Mouse (Mus musculus): ENCODE measurements at regions not wholly inside any gene's neighbourhood (a gene's known extent, or its start where the extent isn't known, plus 50 kb on each side); places are given as distances from the start of the nearest gene placed in this dataset.
"Not testable (repeated sequence)": the region's sequence is repeated elsewhere in the genome, so short reads cannot be mapped to it uniquely, and the experiment has no call there.

GRCm38 (mm10) chr1:164541711-164542110 is 83.6 kb upstream of the Atp1b1 start:
- DNase-seq = no peak

GRCm38 (mm10) chr1:164538304-164539043 is 80.3 kb upstream of the Atp1b1 start:
- no peak for DNase-seq

DNA sequence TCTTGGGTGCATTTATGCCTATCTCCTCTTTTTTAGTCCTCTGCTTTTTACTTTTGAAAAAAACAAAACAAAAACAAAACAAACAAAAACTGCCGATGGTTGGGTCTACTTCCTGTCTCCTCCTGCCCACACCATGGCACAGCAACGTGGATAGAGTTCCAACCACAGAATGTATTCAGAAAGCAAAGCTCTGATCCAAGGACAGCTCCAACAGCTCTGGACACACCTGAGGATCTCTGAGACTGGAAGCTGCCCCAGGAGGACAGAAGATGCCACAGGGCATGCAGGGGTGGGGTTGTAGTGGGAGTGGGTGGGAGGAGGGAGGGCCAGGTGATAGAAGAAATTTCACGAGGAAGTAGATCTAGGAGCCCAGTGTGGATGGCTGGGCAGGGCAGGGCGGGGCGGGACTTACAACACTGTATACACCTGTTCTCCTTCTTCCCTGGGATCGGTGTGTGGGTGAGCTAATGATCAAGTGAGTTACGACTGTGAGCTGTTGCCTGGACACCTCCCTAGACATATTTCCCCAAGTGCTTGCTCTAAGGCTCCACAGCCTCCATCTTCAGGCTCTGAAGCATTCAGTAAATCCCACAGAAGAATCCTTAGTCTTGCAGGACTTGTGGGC is 79.3 kb upstream of the Atp1b1 start:
- no peak for DNase-seq

GRCm38 (mm10) chr1:164532196-164532595 is 74.0 kb upstream of the Atp1b1 start:
- DNase-seq = no peak

DNA sequence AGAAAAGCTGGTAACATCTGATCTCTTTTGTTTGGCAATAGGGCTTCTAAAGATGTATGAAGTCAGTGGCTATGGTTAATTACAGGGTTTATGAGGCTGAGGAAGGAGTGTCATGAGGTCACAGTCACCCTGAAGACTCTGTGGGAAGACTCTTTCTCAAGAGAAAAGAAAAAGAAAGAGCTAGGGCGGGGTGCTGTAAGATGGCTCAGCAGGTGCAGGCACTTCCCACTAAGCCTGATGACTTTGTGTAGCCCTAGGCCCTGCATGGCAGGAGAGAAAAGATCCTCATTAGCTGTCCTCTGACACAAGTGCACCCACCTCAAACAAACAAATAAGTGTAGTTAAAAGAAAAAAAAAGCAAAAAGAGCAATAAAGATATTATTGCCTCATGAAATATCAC is 73.6 kb upstream of the Atp1b1 start:
- DNase-seq = no peak

DNA sequence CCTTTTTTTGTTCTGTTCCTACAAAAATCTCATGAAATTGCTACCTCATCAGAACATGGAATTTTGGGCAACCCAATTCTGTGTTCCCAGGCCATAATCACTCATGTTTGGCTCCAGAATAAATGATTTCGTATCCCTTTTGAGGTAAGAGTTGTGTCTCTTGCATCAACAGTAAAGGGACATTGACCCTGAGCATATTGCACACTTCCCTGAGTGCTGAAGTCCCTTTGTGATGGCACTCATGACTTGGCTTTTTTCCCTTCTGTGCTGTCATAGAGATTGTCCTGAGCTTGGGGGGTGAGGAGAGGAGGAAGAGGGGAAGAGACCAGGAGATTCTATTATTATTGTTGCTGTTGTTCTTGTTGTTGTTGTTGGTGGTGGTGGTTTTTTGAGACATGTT is 68.6 kb upstream of the Atp1b1 start:
- DNase-seq = no peak

GRCm38 (mm10) chr1:164522377-164523150 is 64.4 kb upstream of the Atp1b1 start:
- DNase-seq = no peak

- no peak for DNase-seq
Observed at GRCm38 (mm10) chr1:164521371-164522130, 63.4 kb upstream of the Atp1b1 start.

DNA sequence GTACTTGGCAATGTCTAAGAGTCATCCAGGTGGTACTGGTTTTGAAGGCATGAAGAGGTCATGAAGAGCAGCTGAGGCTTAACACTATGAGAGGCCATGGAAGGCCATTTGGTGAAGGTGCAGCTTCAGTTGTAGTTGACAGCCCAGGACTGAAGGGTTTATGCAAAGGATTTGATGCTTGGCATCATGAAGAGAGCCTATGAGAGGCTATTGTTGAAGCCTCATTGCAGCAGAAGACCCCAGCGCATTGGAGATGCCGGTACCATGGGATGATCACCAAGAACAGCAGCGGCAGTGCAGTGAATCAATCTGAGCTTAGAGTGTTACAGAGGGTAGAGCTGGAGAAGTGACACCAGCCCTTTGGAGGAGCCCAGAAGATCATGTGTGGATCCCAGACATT is 60.7 kb upstream of the Atp1b1 start:
- DNase-seq = no peak

- no peak for DNase-seq
Observed at GRCm38 (mm10) chr1:164518308-164518707, 60.2 kb upstream of the Atp1b1 start.

- DNase-seq = not testable (repeated sequence)
Observed at GRCm38 (mm10) chr1:164517362-164517761, 59.2 kb upstream of the Atp1b1 start.

DNA sequence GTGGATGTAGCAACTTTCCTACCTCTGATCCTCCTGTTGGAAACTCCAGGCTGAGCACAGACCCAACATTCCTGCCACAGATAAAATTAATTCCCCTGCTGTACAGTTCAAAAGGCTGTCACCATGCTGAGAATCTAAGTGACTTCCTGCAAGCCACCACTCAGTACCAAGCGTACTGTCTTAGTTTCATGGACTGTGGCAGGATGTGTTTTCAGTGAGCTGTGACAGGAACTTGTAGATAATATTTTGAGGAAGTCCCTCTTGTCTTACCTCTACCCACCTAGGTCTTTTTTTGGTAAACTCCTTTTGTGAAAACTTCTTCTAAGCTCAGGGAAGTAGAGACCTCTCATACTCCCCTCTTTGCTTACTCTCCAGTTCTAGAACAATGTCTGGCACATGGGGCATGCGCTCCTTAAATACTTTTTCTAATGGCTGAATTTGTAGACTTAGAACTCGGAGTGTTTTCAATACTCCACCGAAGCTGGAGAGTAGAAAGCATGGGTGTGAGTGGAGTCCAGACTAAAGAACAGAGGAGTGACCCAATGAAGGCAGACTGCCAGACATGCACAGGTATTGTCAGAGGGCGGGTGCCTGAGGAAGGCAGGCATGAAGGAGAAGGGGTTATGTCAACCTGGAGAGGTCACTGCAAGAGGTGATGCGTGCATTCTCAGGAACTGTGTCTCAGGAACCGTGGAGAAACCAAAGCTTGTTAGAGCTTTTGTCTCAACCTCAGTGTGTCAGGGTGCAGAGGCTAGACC is 53.7 kb upstream of the Atp1b1 start:
- DNase-seq = no peak

DNA sequence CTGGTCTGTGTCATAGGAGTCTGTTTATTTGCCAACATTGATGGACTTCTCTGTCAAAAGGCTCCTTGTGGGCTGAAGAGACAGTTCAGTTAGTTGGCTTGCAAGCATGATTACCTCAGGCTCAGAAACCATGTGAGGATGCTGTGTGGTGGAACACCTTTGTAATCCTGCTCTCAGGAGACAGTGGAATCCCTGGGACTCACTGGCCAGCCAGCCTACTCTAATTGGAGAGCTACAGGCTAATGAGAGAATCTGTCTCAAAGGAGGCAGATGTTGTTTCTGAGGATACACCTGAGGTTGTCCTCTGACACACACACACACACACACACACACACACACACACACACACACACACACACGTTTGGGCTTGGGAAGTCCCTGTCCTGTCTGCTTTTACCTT is 51.1 kb upstream of the Atp1b1 start:
- DNase-seq = no peak

GRCm38 (mm10) chr1:164508556-164508955 is 50.4 kb upstream of the Atp1b1 start:
- DNase-seq = no peak

DNA sequence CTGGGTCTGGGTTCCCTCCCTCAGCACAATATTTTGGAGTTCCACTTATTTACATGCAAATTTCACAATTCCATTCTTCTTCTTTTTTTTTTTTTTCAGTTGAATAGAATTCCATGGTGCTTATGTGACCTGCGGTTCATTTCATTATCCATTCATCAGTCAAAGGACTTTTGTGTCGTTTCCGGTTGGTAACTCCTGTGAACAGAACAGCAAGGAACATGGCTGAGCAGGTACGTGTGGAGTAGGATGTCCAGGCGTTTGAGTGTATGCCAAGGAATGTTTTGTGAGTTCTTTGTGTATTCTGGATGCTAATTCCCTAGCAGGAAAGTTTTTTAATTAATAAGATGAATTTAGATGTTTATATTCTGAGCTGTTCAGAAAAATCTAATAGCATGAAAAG is 50.0 kb upstream of the Atp1b1 start:
- no peak for DNase-seq
